Mouse (Mus musculus) G1E (cell line): Measurements from ENCODE around the gene Slc11a2.

Source experiments
- CTCF ChIP-seq: IDR thresholded peaks from 2 replicates; pipeline ENCODE4 v1.5.1; 2012; ENCODE audit warnings: low read depth, low read length, inconsistent platforms, mixed read lengths
- GATA1 ChIP-seq: IDR thresholded peaks from 2 replicates; pipeline ENCODE4 v1.6.1; 2012; ENCODE audit warnings: borderline replicate concordance, low read length, inconsistent platforms, mixed read lengths

DNA sequence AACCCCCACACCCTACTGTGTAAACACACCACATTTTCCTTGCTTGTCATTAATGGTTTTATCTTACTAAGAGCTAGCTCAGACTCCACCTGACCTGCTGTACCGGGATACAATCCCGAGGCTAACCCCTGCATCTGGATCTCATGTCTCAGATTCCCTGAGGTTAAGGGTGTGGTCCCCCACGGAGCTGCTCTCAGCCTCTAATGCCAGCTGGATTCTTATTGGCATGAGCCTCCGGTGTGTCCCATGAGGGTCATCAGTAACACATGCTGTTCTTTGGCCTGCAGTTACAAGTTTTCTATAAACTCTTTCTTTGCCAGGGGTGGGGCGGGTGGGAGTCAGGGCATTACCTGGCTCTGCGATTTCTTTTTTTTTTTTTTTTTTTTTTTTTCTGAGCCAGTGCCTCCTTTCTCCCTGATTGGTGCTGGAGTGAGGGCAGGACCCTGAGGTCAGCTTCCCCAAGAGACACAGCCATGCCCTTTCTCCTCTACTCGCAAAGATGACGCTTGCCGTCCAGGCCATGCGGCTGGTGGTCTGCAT is 72.1 kb downstream of the Slc11a2 start, which contains the start of the genes Methig1 and Mettl7a2:
- TF ChIP-seq GATA1 (no peak), CTCF (no peak)
